Mouse (Mus musculus): ENCODE data around the gene Crisp4.
A peak's percentile ranks its signal among the peaks of the same experiment; 100 is the strongest.

Gene Crisp4

DNA sequence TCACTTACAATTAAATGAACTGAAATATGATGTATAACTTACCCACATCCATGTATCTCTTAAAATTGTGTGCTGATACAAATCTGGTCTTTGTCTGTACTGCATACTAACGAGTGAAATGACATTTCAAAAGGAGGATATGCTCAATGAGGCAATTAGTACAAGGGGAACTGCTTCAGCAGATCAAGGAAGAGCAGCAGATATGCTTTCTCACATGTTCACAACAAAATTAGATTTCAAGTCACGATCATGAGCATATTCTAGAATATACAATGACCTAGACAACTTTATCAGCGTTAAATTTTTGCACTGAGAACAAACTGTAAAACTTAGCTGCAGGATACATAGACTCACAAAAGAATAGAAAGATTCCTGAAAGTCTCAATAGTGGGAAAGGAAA, at the start of gene Crisp4:
Gene Crisp4 (minus strand): TSS at position 101 of the 400 bp plus-strand sequence.
- no peak for DNase-seq (ENCODE audit: low read depth, low spot score)

GRCm38 (mm10) chr1:18191719-18192118, 46.0 kb upstream of the Crisp4 start:
- no peak for DNase-seq (ENCODE audit: low read depth, low spot score)

DNA sequence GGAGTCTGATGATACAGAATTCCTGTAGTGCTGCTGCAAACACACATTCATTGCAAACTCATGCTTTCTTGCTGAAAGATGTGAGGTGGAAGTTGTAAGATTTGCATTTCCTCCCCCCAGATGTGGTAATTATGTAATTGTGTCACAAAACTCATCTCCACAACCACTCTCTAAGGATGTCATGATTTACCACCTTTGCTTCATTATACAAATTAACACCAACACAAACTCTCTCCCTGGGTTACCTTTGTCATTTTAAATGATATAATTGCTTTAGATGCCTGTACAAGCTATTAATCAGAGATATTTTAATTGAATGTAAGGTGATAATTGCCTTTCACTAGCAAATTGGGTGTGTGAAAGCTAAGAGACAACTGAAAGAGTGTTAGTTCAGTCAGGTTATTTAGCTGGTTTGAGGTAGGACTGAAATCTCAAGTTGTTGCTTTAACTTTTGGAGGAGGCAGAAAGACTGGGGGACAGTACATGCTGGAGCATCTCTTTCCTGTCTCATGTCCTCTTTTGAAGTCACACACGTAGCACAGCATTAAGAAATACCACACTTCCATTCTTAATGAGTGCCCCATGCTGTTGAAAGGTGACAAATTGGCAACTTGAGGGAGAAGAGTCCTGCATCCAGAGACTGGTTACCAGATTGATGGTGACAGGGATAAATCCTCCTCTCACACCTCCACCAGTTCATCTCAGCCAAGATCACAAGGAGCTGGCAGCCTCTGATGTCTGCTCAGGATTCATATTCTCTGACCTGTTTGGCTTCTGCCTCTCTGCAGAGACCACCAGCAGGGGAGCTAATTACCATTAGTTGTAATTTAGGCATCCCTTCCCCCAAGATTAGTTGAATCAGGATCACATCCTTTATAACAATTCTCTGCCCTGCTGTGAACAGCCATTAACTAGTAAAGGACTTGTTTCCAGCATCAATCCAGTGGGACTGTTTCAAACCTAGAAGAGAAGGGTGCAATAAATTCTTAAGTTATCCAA, 45.3 kb upstream of the Crisp4 start:
- DNase-seq (ENCODE audit: low read depth, low spot score) = no peak

DNA sequence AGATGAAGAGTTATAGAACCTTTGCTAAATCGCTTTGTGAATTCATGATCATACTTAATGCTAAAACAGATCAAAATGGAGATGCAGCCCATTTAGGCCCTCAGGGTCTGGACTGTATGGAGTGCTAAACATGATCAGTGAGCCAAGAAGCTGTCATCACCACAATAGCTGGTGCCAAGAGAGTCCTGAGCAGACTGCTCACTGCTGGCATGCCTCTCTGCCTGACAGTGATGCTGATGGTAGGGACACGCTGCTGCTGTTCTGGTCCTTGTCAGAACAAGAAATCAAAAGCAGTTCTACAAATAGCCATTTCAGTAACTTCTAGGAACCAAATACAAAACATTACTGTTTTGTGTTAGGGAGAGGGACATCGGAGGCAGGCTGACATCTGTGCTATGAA, 35.5 kb upstream of the Crisp4 start:
- DNase-seq (ENCODE audit: low read depth, low spot score) = no peak

- no peak for DNase-seq (ENCODE audit: low read depth, low spot score)
Measured at GRCm38 (mm10) chr1:18170573-18170972, 24.9 kb upstream of the Crisp4 start.

DNA sequence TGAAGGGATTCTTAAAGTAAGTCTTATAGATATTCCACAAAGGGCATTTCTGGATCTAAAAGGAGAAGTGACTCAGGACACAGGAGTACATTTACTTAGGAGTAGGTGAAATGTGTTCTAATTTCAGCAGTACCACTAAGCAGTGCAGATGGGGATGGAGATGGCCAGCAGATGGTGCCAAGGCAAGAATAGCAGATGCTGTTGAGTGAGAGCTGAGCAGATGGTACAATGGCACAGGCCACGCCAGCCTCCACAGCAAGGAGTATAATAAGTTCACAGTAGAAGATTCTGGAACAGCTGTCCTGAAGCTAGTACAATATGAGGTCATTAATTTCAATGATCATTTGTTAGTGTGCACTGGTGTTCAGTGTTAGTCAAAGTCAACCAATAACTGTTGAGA, 22.6 kb upstream of the Crisp4 start:
- DNase-seq (ENCODE audit: low read depth, low spot score) = no peak

- no peak for DNase-seq (ENCODE audit: low read depth, low spot score)
Measured at GRCm38 (mm10) chr1:18159082-18159481, 13.4 kb upstream of the Crisp4 start.

GRCm38 (mm10) chr1:18148211-18148610, 2.5 kb upstream of the Crisp4 start:
- DNase-seq (ENCODE audit: low read depth, low spot score) = no peak

- no peak for DNase-seq (ENCODE audit: low read depth, low spot score)
Measured at GRCm38 (mm10) chr1:18131691-18132090, 14.0 kb downstream of the Crisp4 start.

DNA sequence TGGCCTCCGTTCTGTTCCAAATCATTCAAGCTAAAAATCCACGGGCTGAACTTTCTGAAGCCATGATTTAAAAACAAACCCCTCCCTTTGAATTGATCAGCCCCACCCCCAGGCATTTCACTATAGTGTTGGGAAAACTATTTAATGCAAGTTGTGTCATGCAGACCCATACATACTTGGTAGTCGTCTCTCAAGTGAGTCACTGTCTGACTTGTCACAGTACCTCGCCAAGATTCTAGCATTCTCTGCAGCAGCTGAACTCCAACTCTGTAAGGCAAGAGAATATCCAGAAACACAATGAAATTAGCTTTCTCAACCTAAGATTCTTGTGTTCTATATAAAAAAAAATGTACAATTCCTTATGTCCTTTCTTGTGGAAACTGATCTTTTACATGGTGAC, 15.7 kb downstream of the Crisp4 start:
- DNase-seq (ENCODE audit: low read depth, low spot score) = no peak

GRCm38 (mm10) chr1:18106720-18107355, 38.9 kb downstream of the Crisp4 start:
- DNase-seq (ENCODE audit: low read depth, low spot score) = peak; percentile 77

DNA sequence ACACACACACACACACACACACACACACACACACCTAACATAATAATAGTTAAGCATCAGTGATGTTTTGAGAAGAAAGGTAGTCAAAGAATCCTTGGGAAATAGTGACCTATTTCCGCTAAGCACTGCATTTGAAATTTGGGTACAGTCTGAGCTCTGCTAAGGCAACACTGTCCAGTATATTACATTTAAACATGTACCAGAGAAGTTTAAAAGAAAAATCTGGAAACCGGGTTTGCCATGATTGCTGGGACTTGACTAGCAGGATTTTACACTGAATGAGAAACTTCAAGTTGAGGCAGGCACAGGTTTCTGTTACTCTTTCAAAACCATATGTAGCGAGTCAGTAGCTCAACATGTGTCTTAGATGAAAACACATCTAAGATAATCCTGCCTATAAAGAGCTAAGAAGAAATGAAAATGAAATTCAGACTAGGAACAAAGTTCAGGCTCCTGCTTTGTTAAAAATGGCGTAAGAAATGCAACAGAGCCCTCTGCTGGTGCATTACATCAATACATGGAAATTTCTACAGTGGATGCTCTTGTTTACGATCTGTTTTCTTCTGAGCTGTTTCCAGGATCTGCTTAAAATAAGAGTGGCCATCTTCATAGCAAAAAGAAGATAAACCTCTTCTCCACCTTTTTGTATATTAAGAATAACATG, 39.7 kb downstream of the Crisp4 start:
- DNase-seq (ENCODE audit: low read depth, low spot score) = peak; percentile 67

DNA sequence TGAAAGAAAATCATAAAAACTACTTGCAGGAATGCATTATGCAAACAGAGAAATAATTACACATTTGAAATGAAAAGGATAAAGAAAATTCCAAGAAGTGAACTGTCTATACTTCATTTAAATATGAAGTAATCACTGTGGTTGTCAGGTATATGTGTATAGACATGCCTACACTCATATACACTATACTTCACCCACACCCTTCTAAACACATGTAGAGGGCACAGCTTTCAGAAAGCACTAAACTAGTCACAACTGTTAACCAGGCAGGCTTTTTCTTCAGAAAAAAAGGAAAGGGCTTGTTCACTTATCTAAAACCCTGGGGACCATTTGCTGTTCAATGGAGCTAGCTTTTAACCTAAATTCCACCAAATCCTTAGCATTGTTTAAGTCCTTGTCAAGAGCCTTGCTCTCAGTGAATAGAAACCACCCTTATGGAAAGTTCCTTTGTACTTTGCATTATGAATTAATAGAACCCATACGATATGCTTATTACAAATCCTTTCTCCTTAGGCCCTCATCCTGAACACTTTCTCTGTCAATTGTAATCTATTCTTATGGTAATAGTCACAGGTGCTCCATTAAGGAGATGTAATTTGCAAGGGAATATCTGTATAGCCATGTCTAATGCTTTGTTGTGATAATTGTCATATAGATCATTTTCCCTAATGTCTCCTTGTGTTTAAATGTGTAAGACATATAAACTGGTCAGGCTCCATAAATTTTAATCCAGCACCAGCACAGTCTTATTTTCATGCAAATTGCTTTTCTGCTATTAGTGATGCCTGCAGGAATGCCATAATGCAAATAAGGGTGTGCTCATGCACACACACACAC, 40.5 kb downstream of the Crisp4 start:
- DNase-seq (ENCODE audit: low read depth, low spot score) = no peak

Measured in ES-CJ7 (cell line).